Mouse (Mus musculus) hindbrain, embryonic 11.5 days (tissue): ENCODE results near the gene Olfr1412. TPM values are rescaled to one million over a fixed set of nuclear protein-coding genes. Genes with fewer than 3 reads are reported as not detected.

ENCODE experiments used
- ATAC-seq: fragments of 200-750 bp; cut with Nextera tagmentation; 2 replicates; pipeline ENCODE4 v1.8.0; 2017; ENCODE audit warnings: mild to moderate bottlenecking, moderate TSS enrichment, moderate library complexity; ENCODE audit not compliant: low FRiP score
- DNase-seq: peaks from one replicate; pipeline ENCODE4 v3.0.0-alpha.2; 2015; ENCODE audit warnings: low spot score
- H3K27ac ChIP-seq: fragments of 300-500 bp; sonication (generic); 2 replicates; pipeline ENCODE4 v1.5.1; 2014; ENCODE audit warnings: mild to moderate bottlenecking, low read depth, low read length
- H3K27me3 ChIP-seq: fragments of 300-500 bp; sonication (generic); 2 replicates; pipeline ENCODE4 v1.6.1; 2014; ENCODE audit warnings: mild to moderate bottlenecking, low read length, moderate library complexity, mixed read lengths; ENCODE audit not compliant: control insufficient read depth, insufficient read depth
- H3K36me3 ChIP-seq: fragments of 300-500 bp; sonication (generic); 2 replicates; pipeline ENCODE4 v1.6.1; 2014; ENCODE audit warnings: mild to moderate bottlenecking, low read length, moderate library complexity, mixed read lengths; ENCODE audit not compliant: control insufficient read depth, insufficient read depth
- H3K4me1 ChIP-seq: fragments of 300-500 bp; sonication (generic); replicated peaks from 2 replicates; pipeline ENCODE4 v1.6.1; 2014; ENCODE audit warnings: low read length, mixed read lengths; ENCODE audit not compliant: control insufficient read depth, insufficient read depth
- H3K4me2 ChIP-seq: fragments of 300-500 bp; sonication (generic); replicated peaks from 2 replicates; pipeline ENCODE4 v1.6.1; 2014; ENCODE audit warnings: mild to moderate bottlenecking, low read depth, low read length
- H3K4me3 ChIP-seq: fragments of 300-500 bp; sonication (generic); 2 replicates; pipeline ENCODE4 v1.5.1; 2014; ENCODE audit warnings: low read depth, low read length
- H3K9ac ChIP-seq: fragments of 300-500 bp; sonication (generic); 2 replicates; pipeline ENCODE4 v1.6.1; 2014; ENCODE audit warnings: low read depth, low read length
- H3K9me3 ChIP-seq: fragments of 300-500 bp; sonication (generic); 2 replicates; pipeline ENCODE4 v1.6.1; 2016; ENCODE audit warnings: low read length; ENCODE audit not compliant: control insufficient read depth
- WGBS: fragments of 180-500 bp; shearing (Covaris S2); extraction: QIAGEN DNeasy Blood & Tissue Kit; methylation state at CpG from one replicate; pipeline ENCODE4 v1.1.7; 2014; 5-methylcytosine and 5-hydroxymethylcytosine counted together
- polyA plus RNA-seq: library from polyadenylated mRNA; unstranded; fragments of >200 nt; fragmentation: Nextera tagmentation; extraction: Ambion mirVana; gene quantifications from 2 replicates; pipeline ENCODE4 v1.2.1, GENCODE M21; 2014

The Olfr1412 gene
- not detected in 2 replicates for polyA plus RNA-seq

- no peak within 1 kb of the TSS for H3K4me3 ChIP-seq
- ATAC-seq (no peak), DNase-seq (no peak)
- no peaks in the 10 kb centered on the region for H3K36me3 ChIP-seq
- 79% methylated on average over 2 of the region's 2 CpGs for WGBS
- H3K27me3 ChIP-seq = no peaks in the 10 kb centered on the region
- no peak within 1 kb of the TSS for H3K4me2 ChIP-seq
- H3K4me1 ChIP-seq = no peaks in the 10 kb centered on the region
- no peak within 1 kb of the TSS for H3K9ac ChIP-seq
- H3K9me3 ChIP-seq = no peaks in the 10 kb centered on the region
- H3K27ac ChIP-seq = no peak within 1 kb of the TSS
These were observed at the start of gene Olfr1412 for GRCm38 (mm10) chr1:92585479-92585878. Gene Olfr1412 (plus strand): TSS chr1:92585779.

DNA sequence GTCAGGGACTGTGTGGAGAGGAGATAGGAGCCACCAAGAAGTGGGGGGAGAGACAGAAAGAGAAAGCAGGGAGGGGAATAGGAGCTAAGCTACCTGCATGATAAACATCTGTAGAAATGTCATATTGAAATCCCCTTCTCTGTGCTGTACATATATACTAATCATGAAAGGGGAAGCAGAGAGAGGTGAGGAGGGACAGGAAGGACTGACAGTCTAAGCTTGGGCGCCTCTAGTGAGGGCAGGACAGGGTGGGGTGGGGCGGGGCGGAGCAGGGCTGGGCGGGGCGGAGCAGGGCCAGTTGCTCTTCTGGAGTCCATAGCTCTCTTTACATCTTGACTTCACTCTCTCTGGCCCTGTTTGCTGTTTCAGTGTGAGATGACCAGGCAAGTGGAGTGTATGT lies 48.6 kb upstream of the Olfr1412 start:
- no peaks in the 10 kb centered on the region for H3K36me3 ChIP-seq
- no peak overlapping the region for H3K4me3 ChIP-seq
- ATAC-seq (no peak), DNase-seq (no peak)
- no peak overlapping the region for H3K27ac ChIP-seq
- no peak overlapping the region for H3K9ac ChIP-seq
- no peaks in the 10 kb centered on the region for H3K27me3 ChIP-seq
- no peaks in the 10 kb centered on the region for H3K4me1 ChIP-seq
- 41% methylated on average over 5 of the region's 5 CpGs for WGBS
- no peak overlapping the region for H3K4me2 ChIP-seq
- H3K9me3 ChIP-seq = no peaks in the 10 kb centered on the region

DNA sequence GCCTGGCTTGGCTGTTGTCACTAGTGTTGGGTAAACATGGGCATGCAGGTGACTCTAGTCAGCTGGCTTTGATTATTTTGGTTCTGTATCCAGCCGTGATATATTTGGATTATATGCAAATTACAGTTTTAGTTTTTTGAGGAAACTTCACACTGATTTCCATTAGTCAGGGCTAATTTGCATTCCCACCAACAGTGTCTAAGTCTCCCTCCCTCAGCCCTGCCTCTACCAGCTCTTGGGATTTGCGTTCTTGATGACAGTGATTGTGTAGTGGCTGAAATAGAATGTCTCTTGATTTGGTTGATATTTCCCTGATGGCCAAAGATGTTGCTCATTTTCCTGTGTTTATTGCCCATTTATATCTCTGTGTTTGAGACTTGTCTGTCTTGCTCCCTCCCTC lies 46.5 kb upstream of the Olfr1412 start:
- H3K4me1 ChIP-seq = no peaks in the 10 kb centered on the region
- WGBS = 45% methylated on average over 2 of the region's 2 CpGs
- DNase-seq = no peak

GRCm38 (mm10) chr1:92545929-92546328 lies 39.6 kb upstream of the Olfr1412 start:
- no peak overlapping the region for H3K9ac ChIP-seq
- no peak overlapping the region for H3K4me3 ChIP-seq
- no peaks in the 10 kb centered on the region for H3K27me3 ChIP-seq
- H3K4me2 ChIP-seq = no peak overlapping the region
- ATAC-seq (no peak), DNase-seq (no peak)
- no peak overlapping the region for H3K27ac ChIP-seq
- H3K4me1 ChIP-seq = no peaks in the 10 kb centered on the region
- 82% methylated on average over 2 of the region's 2 CpGs for WGBS
- H3K36me3 ChIP-seq = no peaks in the 10 kb centered on the region
- H3K9me3 ChIP-seq = no peaks in the 10 kb centered on the region

More for the DNA sequence above, 46.5 kb upstream of the Olfr1412 start:
- Histone ChIP-seq H3K4me2 (no peak overlapping the region), H3K27me3 (no peaks in the 10 kb centered on the region), H3K9me3 (no peaks in the 10 kb centered on the region), H3K27ac (no peak overlapping the region), H3K9ac (no peak overlapping the region), H3K36me3 (no peaks in the 10 kb centered on the region), H3K4me3 (no peak overlapping the region)
- no peak for ATAC-seq

DNA sequence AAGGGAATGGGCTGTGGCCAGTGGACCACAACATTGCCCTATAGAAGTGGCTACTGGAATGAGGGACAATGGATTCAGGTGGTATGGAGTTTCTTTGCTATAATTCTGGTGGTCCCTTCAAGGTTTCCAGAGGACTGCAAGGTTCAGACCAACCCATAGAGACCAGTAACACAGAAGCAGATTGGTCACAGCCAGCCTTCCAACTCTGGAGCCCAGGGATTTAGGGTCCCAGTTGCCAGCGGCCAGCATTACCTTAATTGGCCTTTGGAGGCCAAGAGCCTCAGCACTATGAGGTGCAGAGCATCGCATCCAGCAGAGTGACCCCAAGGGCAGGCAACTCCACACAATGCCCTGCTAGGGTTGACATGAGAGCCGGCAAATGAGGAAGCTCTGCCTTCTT lies 14.6 kb upstream of the Olfr1412 start, which contains the start of gene Olfr1413:
TSS of gene Olfr1413 (plus strand) at position 301 of the 400 bp plus-strand sequence.
- no peak within 1 kb of the TSS for H3K4me3 ChIP-seq
- no peak within 1 kb of the TSS for H3K9ac ChIP-seq
- no peaks in the 10 kb centered on the region for H3K9me3 ChIP-seq
- H3K36me3 ChIP-seq = no peaks in the 10 kb centered on the region
- no peaks in the 10 kb centered on the region for H3K4me1 ChIP-seq
- no peak for ATAC-seq
- no peak for DNase-seq
- no peak within 1 kb of the TSS for H3K4me2 ChIP-seq
- H3K27ac ChIP-seq = no peak within 1 kb of the TSS
- 90% methylated on average over 3 of the region's 3 CpGs for WGBS
- no peaks in the 10 kb centered on the region for H3K27me3 ChIP-seq

- no peak for DNase-seq
These were observed 8.5 kb downstream of the Olfr1412 start, which contains the start of gene Olfr1411 for GRCm38 (mm10) chr1:92594111-92594510. Gene Olfr1411 (plus strand): TSS chr1:92594411.

DNA sequence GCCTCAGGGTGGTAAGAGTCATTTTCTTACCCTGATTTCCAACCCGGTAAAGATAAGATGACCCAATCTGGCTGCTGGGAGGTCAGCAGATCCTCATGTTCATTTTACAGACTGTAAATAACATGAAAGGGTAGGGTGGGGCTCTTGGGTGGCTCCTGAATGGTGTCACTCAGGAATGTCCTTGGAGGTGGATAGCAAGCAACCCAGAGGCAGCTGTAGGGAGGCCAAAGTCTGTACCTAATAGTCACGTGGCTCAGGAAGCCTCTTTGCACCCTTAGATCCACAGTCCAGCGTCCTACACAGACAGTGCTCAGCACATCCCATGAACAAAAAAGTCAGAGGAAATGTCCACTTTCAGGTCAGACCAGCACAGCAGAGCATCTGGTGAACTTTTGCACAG lies 10.4 kb downstream of the Olfr1412 start:
- no peak overlapping the region for H3K4me2 ChIP-seq
- no peaks in the 10 kb centered on the region for H3K27me3 ChIP-seq
- no peak overlapping the region for H3K9ac ChIP-seq
- no peak for DNase-seq
- 89% methylated on average over 3 of the region's 3 CpGs for WGBS
- H3K27ac ChIP-seq = no peak overlapping the region
- no peak overlapping the region for H3K4me3 ChIP-seq
- no peak for ATAC-seq
- H3K9me3 ChIP-seq = no peaks in the 10 kb centered on the region
- H3K36me3 ChIP-seq = no peaks in the 10 kb centered on the region
- no peaks in the 10 kb centered on the region for H3K4me1 ChIP-seq

More at GRCm38 (mm10) chr1:92594111-92594510, 8.5 kb downstream of the Olfr1412 start, which contains the start of gene Olfr1411:
- H3K36me3 ChIP-seq = no peaks in the 10 kb centered on the region
- H3K4me3 ChIP-seq = no peak within 1 kb of the TSS
- no peaks in the 10 kb centered on the region for H3K4me1 ChIP-seq
- no peaks in the 10 kb centered on the region for H3K9me3 ChIP-seq
- no peak within 1 kb of the TSS for H3K27ac ChIP-seq
- no peak within 1 kb of the TSS for H3K4me2 ChIP-seq
- ATAC-seq = no peak
- no peaks in the 10 kb centered on the region for H3K27me3 ChIP-seq
- H3K9ac ChIP-seq = no peak within 1 kb of the TSS

DNA sequence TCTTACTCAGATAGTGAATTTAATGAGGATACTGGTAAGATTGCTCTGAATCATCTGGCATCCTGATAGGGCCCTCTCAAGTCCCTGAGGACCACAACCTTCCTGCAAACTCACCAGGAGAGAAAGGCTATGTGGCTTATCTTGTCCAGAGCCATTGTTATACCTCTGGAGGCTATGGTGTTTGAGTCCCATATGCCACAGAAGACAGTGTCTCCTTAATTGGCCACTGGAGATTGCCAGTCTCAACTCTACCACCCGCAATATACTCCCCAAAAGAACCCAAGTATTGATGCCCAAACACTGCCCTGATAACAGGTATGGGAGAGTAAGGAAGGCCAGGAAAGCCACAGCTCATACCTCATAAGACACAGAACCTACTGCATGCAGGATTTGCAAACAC lies 19.9 kb downstream of the Olfr1412 start, which contains the start of gene Olfr1410:
TSS of gene Olfr1410 (plus strand) at position 301 of the 400 bp plus-strand sequence.
- H3K9ac ChIP-seq = no peak within 1 kb of the TSS
- no peak for DNase-seq
- WGBS = 79% methylated on average over 1 of the region's 1 CpGs
- H3K9me3 ChIP-seq = no peaks in the 10 kb centered on the region
- H3K4me2 ChIP-seq = no peak within 1 kb of the TSS
- no peaks in the 10 kb centered on the region for H3K36me3 ChIP-seq
- H3K4me3 ChIP-seq = no peak within 1 kb of the TSS
- H3K4me1 ChIP-seq = no peaks in the 10 kb centered on the region
- no peak within 1 kb of the TSS for H3K27ac ChIP-seq
- H3K27me3 ChIP-seq = no peaks in the 10 kb centered on the region
- no peak for ATAC-seq

GRCm38 (mm10) chr1:92607711-92608110 lies 22.1 kb downstream of the Olfr1412 start:
- Histone ChIP-seq H3K4me2 (no peak overlapping the region), H3K27me3 (no peaks in the 10 kb centered on the region), H3K9me3 (no peaks in the 10 kb centered on the region), H3K36me3 (no peaks in the 10 kb centered on the region), H3K27ac (no peak overlapping the region), H3K9ac (no peak overlapping the region), H3K4me1 (no peaks in the 10 kb centered on the region), H3K4me3 (no peak overlapping the region)
- no peak for DNase-seq
- WGBS = 77% methylated on average over 4 of the region's 4 CpGs
- no peak for ATAC-seq
